Mouse (Mus musculus): ENCODE measurements at regions not wholly inside any gene's neighbourhood (a gene's known extent, or its start where the extent isn't known, plus 50 kb on each side); places are given as distances from the start of the nearest gene placed in this dataset.

DNA sequence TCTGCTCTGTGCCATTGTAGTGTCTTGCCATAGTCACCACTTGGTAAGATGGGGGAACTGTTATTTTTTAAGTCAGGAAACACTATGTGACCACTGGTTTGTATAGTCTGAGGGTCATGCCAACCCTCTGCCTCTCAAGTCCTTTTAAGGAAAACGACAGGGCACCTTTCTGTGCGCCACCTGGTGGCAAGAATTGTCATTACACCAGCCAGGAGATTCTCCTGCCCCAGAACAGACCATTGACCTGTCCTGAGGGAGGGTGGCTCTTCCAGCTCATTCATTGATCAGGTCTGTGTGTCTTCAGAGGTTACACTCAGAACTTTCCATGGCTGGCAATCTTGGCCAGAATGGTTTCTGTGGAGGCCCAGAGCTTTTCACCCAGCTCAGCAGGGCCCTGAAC, 166.9 kb downstream of the Bmp7 start:
- peak; percentile 25 for DNase-seq (ENCODE audit: low read depth, low spot score)

DNA sequence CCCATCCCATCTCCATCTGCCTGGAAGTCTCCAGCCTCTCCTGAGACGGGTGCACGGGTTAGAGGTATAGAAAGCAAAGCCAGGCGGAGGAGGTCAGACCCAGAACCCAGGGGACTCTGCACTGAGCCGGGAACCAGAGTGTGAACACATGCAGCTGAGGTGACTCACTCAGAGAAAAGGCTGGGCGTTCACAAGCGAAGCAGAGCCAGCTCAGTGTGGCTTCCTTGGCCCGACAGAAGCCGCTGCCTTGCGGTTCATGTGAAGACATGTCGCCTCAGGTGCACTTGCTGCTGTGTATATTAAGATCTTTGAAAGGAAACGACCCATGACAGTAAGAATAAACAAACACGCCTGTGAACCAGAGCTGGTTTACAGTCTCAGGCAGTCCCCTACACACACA, 163.6 kb downstream of the Bmp7 start:
- DNase-seq (ENCODE audit: low read depth, low spot score) = no peak

DNA sequence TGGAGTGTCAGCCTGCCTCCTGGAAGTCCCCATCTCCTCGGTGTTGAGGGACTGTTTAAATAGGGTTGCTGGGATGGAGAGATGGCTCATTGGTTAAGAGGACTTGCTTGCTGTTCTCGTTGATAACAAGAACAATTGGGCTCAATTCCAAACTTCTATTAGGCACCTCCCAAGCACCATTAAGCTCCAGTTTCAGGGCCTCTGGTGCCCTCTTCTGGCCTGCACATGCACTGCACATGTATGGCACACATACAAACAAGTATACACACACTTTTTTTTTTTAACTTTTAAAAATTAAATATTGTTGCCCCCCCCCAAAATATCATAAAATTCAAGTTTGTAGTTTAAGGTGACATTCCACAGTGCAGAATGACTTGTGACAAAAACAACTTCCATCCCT, 162.3 kb downstream of the Bmp7 start:
- no peak for DNase-seq (ENCODE audit: low read depth, low spot score)

DNA sequence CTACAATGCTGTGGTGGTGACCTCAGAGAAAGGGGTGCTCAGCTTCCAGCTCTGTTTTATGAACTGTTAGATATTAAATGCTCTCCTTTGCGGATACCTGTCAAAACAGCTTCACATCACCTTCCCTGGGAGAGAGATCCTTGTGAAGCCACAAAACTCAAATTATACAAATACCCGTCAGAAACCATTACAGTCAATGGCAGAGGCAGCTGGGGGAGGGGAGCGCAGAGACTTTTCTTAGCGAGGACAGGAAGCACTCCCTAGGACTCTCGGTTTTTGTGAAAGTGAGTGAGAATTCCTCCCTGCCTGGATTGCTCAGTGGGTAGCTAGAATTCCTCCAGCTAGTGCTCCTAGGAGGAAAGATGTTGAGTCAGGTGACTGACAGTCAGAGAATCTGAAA, 161.0 kb downstream of the Bmp7 start:
- no peak for DNase-seq (ENCODE audit: low read depth, low spot score)

DNA sequence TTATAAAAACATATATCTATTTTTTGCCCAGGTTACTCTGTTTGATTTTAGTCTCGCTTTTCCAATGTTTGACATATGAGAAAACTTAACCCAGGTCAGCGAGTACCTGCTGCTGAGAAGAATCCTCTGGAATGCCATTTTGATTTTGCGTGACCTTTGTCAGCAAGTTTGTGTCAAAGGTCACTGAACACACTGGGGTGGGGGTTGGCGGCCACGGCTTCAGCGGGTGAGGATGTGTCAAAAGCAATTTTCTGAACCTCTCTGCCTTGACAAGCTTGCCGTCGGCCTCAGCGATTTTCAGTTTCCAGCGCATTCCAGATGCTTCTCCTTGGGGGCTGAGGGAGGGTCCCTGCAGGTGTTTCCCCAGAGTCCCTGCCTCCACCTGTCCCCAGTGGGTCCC, 157.4 kb downstream of the Bmp7 start:
- DNase-seq (ENCODE audit: low read depth, low spot score) = no peak

DNA sequence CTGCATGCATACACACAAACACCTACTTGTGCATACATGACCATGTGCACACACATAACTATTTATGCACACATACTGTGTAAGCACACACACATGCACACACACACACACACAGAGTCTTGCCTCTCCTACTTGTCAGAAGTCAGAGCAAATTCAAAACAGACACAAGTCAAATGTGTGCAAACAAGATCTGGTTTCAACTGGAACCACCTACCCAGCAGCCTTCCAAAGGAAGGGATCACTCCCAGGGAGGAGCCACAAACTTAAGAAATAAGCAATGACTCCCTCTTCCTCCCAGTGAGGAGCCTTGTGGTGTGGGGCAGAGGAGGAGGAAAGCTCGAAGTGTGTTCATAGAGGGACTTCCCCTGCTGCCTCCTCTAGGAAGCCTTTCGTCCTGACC, 153.8 kb downstream of the Bmp7 start:
- DNase-seq (ENCODE audit: low read depth, low spot score) = no peak

DNA sequence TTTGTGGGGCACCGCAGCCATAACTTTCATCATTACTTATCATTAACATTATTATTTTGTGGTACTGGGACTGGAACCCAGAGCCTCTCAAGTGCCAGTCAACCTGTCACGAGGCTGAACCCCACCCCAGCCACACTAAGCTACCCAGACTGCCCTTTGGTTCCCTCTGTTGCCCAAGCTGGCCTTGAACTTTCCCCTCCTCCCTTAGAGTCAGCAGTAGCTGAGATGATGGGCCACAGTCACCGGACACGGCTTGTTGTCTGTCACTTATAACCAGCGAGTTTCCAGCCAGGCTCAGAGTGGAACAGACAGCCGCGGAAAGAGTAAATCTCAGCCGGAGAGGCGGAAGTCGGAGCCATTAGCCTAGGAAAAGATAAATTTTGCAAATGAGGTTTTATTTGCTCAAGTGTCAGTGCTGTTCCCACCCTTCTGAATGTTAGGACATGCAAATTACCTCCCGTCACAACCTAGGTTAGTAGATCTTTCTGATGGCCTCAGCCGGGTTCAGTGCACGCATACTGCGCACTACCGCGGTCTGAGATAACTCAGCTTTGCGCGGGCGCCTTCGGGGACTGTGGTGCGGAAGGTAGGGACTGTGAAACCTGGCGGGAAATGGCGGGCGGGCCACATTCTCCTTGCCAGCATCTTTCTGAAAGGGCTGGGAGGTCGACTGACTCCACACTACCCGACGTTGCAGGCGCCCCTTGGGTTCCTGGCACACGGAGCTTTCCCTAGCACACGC, 152.7 kb downstream of the Bmp7 start:
- DNase-seq (ENCODE audit: low read depth, low spot score) = no peak

DNA sequence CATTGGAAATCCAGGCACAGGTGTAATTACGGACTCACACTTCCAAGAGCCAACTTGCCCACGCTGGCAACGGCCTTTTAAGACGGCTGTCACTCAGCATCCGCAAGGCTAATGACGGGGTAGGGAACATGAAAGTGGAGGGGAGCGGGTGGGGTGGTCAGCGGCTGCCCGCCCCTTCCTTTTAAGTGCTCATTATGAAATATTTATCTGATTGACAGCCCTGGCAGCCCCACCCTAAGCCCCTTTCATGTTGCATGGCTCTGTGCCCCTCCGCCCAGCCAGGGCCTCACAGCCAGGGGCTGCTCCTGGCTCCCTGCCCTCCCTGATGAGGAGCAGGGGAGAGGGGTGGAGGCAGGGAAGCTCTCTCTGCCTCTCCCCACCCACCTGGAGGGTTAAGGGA, 150.9 kb downstream of the Bmp7 start:
- DNase-seq (ENCODE audit: low read depth, low spot score) = no peak

DNA sequence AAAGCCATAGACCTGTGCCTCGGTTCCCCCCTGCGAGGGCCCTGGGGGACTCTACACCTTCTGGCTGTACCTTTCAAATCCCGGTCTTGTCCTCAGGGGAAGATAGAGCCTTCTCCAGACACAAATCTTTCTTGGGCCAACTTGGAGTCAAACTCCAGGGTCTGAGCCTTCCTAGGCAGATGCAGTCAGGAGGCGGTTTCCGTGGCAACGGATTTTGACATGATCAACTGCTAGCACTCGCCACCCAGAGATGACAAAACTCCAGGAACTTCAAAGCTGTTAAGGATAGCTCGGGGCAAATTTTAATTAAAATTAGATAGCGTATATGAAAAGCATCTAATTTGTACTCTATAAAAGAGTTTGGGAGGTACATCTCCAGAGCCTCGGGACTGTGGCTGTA, 147.6 kb downstream of the Bmp7 start:
- no peak for DNase-seq (ENCODE audit: low read depth, low spot score)

DNA sequence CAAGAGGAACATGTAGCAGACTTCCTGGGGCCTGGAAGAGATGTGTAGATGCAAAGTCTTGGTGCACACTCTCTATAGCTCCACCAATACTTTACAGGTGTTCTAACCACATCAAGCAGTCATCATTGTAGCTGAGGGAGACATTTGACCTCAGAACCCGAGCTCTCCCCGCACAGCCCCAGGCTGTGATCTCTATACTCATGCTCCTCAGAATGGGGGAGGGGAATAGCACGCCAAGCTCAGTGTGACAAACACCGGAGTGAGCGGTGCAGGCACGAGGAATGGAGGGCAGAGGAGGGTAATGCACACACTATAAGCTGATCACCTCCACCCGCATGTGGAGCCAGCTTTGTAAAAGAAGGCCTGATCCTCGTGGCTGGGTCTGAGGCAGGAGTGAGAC, 146.1 kb downstream of the Bmp7 start:
- DNase-seq (ENCODE audit: low read depth, low spot score) = no peak

DNA sequence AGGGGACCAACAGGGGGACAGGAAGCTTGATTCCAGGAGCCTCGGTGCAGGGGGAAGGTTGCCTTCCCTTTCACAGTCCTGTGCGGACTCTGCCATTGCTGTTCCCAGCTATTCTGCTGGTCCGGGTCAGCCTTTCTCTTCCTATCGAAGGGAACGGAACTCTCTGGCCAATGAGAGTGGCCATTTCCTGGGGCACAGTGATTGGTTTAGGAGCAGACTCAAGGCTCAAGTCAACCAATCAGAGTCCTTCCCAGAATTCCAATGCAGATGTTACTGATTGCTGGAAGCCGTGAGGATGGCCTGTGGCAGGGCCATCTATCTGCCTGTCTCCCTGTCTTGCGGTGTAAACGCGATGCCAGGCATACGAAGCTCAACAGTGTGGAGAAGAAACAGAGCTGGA, 145.3 kb downstream of the Bmp7 start:
- DNase-seq (ENCODE audit: low read depth, low spot score) = no peak

DNA sequence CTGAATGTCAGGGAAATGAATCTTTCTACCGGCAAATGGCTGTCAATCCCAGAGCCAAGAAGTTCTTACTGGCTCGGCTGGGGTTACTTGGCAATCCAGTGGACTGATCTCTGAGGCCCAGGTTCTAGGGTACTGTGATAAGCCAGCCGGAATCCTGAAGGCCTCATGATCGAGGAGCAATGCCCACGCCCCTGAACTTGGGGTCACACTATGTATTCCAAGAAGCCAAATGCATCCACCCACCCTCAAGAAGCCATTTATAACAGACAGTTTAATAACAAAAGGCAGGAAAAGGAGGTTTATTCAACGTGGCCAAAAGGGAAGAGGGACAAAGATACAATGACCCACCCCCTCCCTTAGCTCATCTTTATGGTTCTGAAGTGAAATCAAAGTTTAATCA, 144.0 kb downstream of the Bmp7 start:
- no peak for DNase-seq (ENCODE audit: low read depth, low spot score)

DNA sequence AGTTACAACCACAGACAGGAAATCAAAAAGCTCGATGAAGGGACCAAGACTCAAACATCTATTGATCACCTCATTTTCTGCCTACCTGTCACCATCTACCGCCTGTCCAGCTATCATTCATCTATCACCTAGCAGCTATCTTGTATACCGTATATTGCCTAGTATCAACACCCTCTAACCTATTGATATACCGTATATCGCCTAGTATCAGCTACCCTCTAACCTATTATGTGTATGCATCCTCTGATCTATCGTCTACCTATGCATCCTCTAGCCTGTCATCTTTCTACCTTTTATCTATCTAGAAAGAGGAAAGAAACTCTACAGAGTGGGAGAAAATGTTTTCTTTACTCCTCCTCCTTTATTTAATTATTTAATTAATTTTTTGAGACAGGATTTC, 143.2 kb downstream of the Bmp7 start:
- DNase-seq (ENCODE audit: low read depth, low spot score) = no peak

DNA sequence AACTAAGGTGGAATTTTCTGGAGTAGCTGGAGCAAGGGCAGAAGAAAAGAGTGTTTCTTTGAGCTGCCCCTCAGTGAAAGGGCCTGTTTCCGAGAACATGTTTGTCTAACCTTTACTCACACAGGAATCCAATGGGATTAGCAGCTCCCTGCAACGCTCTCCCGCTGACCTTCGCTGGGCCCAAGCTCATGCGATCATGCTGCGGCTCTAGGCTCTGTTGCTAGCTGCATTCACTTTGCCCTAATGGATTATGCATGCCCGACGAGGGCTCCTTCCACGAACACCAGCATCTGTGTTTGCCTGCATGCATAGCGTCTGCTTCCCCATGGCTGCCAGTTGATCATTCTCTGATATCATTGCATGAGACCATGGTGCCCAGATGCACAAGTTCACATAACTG, 140.2 kb downstream of the Bmp7 start:
- no peak for DNase-seq (ENCODE audit: low read depth, low spot score)

DNA sequence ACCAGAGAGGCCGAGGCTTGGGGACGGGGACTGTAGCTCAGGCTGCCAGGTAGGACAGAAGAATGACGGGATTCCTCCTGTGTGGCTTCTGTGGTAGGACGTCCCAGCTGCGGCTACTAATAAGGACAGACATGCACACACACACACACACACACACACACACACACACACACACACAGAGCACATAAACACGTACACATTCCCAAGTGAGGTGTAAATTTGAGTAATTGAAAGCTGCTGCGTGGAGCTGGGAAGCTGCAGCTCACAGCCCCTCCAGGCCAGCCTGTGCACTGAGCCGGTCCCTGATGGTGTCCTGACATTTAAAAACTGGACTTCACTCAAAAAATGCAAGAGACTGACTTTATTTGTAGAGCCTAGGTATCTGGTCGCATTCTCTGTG, 139.3 kb downstream of the Bmp7 start:
- no peak for DNase-seq (ENCODE audit: low read depth, low spot score)

DNA sequence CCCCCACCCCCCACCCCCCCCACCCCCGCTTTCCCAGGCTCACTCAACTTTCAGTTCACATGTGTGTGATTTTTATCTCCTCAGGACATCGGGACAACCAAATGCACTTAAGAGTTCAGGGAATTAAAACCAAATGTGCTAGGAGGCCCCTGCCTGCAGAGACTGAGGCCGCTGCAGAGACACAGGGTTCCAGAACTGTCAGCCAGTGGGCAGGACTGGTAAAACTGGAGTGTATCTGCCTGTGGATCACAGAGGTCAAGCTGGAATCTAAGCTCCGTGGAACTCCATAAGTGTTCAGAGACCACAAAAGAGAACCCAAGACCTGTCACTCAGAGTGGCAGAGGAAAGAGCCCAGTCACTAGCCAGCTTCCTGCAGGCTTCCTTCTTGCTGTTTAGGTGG, 138.3 kb downstream of the Bmp7 start:
- no peak for DNase-seq (ENCODE audit: low read depth, low spot score)

DNA sequence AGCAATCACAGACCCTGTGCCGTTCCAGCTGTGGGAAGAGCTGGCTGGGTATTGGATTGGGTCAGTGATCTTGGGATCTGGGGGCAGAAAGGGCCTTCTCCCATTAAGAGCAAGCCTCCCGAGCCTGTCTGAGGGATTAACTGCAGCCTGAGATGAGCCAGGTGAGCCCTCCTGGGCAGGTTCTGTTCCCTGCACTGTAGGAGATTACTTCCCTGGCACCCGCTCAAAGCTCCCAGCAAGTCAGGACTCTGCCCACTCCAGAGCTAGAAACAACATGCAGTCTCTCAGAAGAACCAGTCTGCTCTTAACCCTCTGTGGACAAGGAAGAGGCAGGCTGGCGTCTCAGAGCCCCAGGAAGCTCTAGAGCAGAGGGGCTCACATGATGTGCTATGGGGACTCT, 132.7 kb downstream of the Bmp7 start:
- DNase-seq (ENCODE audit: low read depth, low spot score) = no peak

DNA sequence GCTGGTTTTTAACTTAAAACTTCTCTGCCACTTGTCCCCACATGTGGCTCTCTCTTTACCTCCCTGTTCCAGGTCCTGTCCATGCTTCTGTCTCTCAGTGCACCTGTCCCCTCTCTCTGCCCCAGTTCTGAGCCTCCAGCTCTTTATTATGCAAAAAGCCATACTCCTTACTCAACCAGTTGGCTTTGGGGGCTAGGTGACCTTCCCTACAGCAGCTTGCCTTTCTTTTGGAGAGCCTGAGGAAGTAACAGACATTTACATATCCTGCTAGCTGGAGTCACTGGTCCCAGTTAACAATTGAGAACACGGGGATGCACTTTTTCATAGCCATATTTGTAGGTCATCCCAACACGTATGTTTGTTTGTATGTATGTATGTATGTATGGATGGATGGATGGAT, 130.8 kb downstream of the Bmp7 start:
- no peak for DNase-seq (ENCODE audit: low read depth, low spot score)

DNA sequence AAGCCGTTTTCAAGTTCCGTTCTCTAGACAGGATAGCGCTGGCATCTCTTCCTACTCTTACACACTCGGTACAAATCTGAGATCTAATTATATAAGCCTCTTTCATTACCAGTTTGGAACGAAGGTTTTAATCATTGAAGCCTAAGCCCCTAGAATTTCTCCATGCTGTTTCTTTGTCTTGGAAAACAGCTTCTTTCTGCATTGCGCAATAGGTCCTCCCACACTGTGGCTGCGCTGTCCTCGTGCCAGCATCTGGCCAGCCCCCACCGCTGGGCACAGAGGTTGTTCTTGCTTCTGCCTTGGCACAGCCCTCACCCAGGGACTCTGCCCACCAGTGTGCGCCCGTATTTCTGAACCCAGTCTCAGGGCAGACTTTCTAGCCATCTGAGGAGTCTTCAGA, 126.8 kb downstream of the Bmp7 start:
- DNase-seq (ENCODE audit: low read depth, low spot score) = no peak

DNA sequence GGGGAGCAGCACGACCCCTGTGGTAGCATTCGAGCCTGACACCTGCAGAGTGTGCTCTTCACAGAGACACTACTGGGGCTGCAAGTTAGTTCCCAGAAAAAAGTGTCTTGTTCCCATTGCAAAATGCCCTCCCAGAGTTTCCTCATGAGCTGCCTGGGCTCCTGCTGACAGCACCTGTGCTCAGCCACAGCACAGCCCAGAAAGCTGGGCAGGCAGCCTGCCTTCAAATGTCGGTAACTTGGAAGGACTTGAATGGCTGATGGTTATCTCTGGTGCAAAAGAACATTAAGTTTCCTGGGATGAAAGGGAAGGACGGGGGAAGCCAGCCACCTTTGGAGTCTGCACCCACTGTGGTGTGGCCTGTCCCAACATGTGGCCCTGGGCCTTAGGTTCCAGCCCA, 126.2 kb downstream of the Bmp7 start:
- no peak for DNase-seq (ENCODE audit: low read depth, low spot score)

DNA sequence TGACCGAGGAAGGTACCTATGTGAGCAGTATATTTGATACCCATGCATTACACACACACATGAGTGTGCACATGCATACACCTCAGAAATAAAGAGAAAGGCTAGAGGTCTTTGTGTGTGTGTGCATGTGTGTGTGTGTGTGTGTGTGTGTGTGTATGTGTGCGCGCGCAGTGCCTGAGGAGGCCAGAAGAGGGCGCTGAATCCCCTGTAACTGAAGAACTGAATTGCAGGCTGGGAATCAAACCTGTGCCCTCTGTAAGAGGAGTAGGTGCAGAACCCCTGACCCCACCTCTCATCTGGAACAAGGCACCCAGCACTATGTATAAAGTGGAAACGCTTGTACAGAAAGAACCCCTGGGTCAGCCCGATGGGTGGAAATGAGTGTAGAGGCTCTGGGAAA, 125.0 kb downstream of the Bmp7 start:
- no peak for DNase-seq (ENCODE audit: low read depth, low spot score)

DNA sequence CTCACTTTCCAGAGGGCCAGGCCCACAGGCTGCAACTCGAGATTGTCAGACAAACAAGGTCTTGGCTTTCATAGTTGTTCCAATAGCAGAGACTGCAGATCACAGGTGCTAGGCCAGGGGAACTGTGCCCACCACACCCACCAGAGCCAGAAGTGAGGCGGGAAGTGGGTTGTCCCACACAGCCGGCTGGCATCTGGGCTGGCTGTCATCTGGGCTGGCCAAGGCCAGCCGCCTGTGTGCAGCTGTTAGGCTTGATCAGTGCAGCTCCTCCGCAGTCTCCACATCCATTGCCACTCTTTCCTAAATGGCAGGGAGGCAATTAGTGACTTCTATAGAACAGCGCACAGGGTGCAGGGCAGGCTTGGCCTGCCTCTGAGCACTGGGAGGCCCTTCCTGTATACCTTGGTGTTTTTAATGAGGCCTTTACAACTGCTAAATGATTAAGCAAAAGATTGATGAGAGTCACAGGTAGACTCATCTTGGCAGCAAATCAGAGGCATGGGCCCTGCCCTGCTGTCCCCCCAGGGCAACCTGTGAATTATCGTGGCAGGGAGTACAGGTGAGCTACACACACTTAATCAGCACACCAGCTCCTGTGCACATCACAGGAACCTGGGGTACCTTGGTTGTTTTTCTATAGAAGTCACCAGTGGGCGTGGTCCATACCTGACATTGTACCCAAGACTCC, 122.9 kb downstream of the Bmp7 start:
- no peak for DNase-seq (ENCODE audit: low read depth, low spot score)
